Mouse (Mus musculus) cortical plate, adult 2 months (tissue): ENCODE data around the gene Ano10.

Experiments
- CTCF ChIP-seq: fragments of 200-500 bp; IDR thresholded peaks from 2 replicates; pipeline ENCODE4 v1.5.1; 2011; ENCODE audit warnings: mild to moderate bottlenecking, control low read depth, low read length; ENCODE audit not compliant: insufficient read depth; ENCODE audit errors: extremely low read depth
- POLR2A ChIP-seq: fragments of 200-500 bp; IDR thresholded peaks from 2 replicates; pipeline ENCODE4 v1.6.1; 2011; ENCODE audit warnings: mild to moderate bottlenecking, low read length, control low read depth; ENCODE audit not compliant: insufficient read depth; ENCODE audit errors: extremely low read depth

DNA sequence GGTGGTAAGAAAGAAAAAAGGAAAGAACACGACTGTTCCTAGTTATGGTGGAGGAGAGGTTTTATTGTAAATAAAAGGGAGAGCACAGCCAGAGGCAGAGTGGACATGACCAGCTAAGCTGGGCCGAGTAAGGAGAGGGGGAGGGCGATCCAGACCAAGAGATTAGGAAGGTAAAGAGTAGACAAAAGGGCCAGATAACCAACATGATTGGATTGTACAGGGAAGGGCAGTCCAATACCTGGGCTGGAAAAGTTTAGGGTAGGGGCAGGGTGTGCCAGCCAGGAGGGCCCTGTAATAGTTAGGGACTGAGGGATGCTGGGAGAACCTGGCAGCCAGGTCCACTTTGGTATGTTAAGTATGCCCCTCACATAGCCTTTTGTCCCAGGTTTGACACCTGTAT is 34.0 kb upstream of the Ano10 start:
- TF ChIP-seq POLR2A, result no peak
- no peak for TF ChIP-seq CTCF
